Mouse (Mus musculus) lung, embryonic 16.5 days (tissue): ENCODE measurements around the gene Tmem263. TPM values are rescaled to one million over a fixed set of nuclear protein-coding genes. Genes with fewer than 3 reads are reported as not detected.

ENCODE experiments used
- ATAC-seq: fragments of 200-750 bp; cut with Nextera tagmentation; 2 replicates; pipeline ENCODE4 v1.8.0; 2017; ENCODE audit warnings: low read depth, mild to moderate bottlenecking, moderate library complexity
- H3K27ac ChIP-seq: fragments of 300-500 bp; sonication (generic); 2 replicates; pipeline ENCODE4 v1.5.1; 2014; ENCODE audit warnings: mild to moderate bottlenecking, control low read depth, low read length
- H3K27me3 ChIP-seq: fragments of 300-500 bp; sonication (generic); 2 replicates; pipeline ENCODE4 v1.6.1; 2014; ENCODE audit warnings: low read depth, low read length, mixed read lengths; ENCODE audit not compliant: control insufficient read depth, insufficient read depth
- H3K36me3 ChIP-seq: fragments of 300-500 bp; sonication (generic); 2 replicates; pipeline ENCODE4 v1.6.1; 2014; ENCODE audit warnings: low read length; ENCODE audit not compliant: control insufficient read depth, insufficient read depth
- H3K4me1 ChIP-seq: fragments of 300-500 bp; sonication (generic); replicated peaks from 2 replicates; pipeline ENCODE4 v1.6.1; 2014; ENCODE audit warnings: low read length, mixed read lengths; ENCODE audit not compliant: control insufficient read depth, insufficient read depth
- H3K4me2 ChIP-seq: fragments of 300-500 bp; sonication (generic); 2 replicates; pipeline ENCODE4 v1.6.1; 2014; ENCODE audit warnings: low read depth, low read length, control low read depth
- H3K4me3 ChIP-seq: fragments of 300-500 bp; sonication (generic); 2 replicates; pipeline ENCODE4 v1.5.1; 2014; ENCODE audit warnings: mild to moderate bottlenecking, low read length, control low read depth
- H3K9ac ChIP-seq: fragments of 300-500 bp; sonication (generic); 2 replicates; pipeline ENCODE4 v1.6.1; 2014; ENCODE audit warnings: low read length, control low read depth
- H3K9me3 ChIP-seq: fragments of 300-500 bp; sonication (generic); 2 replicates; pipeline ENCODE4 v1.6.1; 2016; ENCODE audit warnings: low read length; ENCODE audit not compliant: control insufficient read depth
- WGBS: fragments of 180-500 bp; shearing (Covaris S2); extraction: QIAGEN DNeasy Blood & Tissue Kit; methylation state at CpG from one replicate; pipeline ENCODE4 v1.1.7; 2014; 5-methylcytosine and 5-hydroxymethylcytosine counted together
- polyA plus RNA-seq: library from polyadenylated mRNA; unstranded; fragments of >200 nt; fragmentation: Nextera tagmentation; extraction: Ambion mirVana; gene quantifications from 2 replicates; pipeline ENCODE4 v1.2.1, GENCODE M21; 2015

Gene Tmem263
- polyA plus RNA-seq, result 71.1 and 74.5 TPM in 2 replicates

DNA sequence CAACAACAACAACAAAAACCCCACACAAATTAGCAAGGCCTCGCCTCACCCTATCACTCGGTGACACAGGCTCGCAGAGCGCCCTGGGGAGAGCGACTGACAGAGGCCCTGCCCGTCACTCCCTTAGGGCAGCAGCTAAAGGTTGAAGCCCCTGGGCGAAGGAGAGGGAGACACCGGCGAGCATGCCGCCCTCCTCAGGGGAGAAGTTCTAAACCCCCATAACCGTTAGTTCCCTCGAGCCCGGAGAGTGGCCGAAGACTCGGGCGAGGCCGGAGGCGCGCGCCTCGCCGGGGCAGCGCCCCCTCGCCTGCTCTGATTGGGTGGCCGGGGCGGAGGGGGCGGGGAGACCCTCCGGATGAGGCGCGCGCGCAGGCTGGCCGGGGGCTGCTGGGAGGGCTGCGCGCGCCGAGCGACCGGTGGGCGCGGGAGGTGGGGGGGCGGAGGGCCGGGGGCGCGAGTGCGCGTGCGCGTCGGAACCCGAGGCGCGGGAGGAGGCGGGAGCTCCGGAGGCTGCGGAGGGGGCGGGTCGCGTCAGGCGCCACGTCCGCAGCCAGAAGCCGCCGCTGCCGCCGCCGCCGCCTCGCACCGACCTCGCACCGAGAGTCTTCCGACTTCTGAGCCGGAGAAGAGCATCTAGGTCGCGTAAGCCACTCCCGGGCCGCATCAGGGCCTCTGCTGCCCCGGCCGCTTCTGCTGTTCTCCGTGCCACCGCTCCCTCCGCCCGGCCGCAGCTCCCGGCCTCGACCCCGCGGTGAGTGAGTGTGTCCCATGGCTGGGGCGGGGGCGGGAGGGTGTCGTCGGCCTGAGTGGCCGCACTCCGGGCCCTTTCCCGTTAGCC lies at the start of gene Tmem263, which contains the start of gene Fhl4:
Gene Tmem263 (plus strand): TSS at position 381 of the 838 bp plus-strand sequence.
Gene Fhl4 (minus strand): TSS at position 249 of the 838 bp plus-strand sequence.
- peak within 1 kb of the TSS; percentile 96 for H3K9ac ChIP-seq
- no peaks in the 10 kb centered on the region for H3K9me3 ChIP-seq
- under 1% methylated on average over 49 of the region's 96 CpGs for WGBS
- peak within 1 kb of the TSS; percentile 99 for H3K4me3 ChIP-seq
- ATAC-seq, result peak; percentile 98
- H3K27ac ChIP-seq, result peak within 1 kb of the TSS; percentile 90
- H3K36me3 ChIP-seq, result no peaks in the 10 kb centered on the region
- peak within 1 kb of the TSS; percentile 82 for H3K4me2 ChIP-seq
- H3K4me1 ChIP-seq, result peaks cover 10% of the 10 kb centered on the region
- H3K27me3 ChIP-seq, result no peaks in the 10 kb centered on the region

DNA sequence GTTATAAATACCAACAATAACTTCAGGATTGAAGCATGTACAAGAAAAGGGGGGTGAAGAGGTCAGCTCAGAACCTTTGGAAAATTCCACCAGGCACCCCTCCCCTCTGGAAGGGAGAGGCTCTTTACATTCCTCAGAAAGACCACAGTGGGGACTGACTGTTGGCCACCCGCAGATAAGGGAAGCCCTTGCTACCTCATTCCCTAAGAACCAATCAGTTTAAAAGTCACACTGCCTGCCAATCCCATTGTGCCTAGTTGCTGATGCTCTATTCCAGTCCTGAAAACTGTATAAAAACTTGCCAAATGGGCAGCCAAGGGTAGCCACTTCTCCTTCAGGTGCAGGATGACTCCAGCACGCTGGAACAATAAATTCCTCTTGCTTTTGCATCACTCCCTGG lies 47.6 kb upstream of the Tmem263 start:
- H3K4me1 ChIP-seq, result no peaks in the 10 kb centered on the region
- no peaks in the 10 kb centered on the region for H3K27me3 ChIP-seq
- no peak for ATAC-seq
- no peaks in the 10 kb centered on the region for H3K9me3 ChIP-seq
- no peak overlapping the region for H3K9ac ChIP-seq
- H3K4me2 ChIP-seq, result no peak overlapping the region
- no peaks in the 10 kb centered on the region for H3K36me3 ChIP-seq
- no peak overlapping the region for H3K27ac ChIP-seq
- no peak overlapping the region for H3K4me3 ChIP-seq
- 61% methylated on average over 2 of the region's 2 CpGs for WGBS

DNA sequence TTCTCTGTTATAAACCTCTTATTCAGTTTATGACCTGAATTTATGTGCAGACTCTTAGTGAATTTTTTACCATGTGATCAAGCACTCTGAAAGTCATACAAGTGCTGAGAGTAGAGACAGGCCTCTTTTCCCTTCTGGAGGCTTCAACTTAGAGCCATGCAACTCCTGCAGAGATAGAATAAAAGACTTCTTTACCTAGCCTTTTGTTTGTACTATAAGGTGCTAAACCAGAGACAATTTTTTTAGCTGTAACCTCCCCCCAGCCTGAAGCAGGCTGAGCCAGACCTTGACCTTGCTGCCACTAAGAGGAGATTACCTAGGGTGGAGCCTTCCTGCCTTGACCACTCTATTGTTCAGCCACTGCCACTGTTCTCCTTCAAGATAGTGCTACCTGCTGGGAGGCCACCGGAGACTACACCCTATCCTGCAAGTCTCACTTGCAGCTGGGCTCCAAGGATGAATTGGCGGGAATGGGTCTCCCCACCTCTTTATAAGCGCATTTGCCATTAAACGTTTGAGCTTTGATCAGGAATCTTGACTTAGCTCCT lies 30.7 kb upstream of the Tmem263 start:
- Histone ChIP-seq H3K4me3 (no peak overlapping the region), H3K36me3 (no peaks in the 10 kb centered on the region)
- no peak for ATAC-seq

DNA sequence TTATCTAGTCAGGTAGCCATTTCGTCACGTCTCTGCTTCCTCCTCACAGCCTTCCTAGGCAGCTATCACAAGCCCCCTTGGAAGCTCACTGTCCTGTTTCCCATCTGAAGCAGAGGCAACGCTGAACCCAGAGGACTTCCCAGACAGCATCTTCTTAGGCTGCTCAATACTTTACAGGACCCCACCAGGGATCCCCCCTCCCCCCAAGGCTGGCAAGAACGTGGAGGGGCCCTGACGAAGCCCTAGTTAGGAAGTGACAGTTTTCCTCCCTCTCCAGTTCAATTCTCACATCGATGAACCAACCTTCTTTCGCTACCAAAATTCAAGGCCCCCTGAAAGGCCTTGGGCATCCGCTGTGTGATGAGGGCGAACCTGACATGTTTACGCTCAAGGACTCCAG lies 586 bp upstream of the Tmem263 start:
- 2% methylated on average over 10 of the region's 10 CpGs for WGBS

More for the DNA sequence above, 30.7 kb upstream of the Tmem263 start:
- no peak overlapping the region for H3K4me2 ChIP-seq
- no peak overlapping the region for H3K9ac ChIP-seq
- no peak overlapping the region for H3K27ac ChIP-seq
- no peaks in the 10 kb centered on the region for H3K4me1 ChIP-seq
- WGBS, result 66% methylated on average over 4 of the region's 4 CpGs
- H3K27me3 ChIP-seq, result no peaks in the 10 kb centered on the region
- H3K9me3 ChIP-seq, result no peaks in the 10 kb centered on the region

DNA sequence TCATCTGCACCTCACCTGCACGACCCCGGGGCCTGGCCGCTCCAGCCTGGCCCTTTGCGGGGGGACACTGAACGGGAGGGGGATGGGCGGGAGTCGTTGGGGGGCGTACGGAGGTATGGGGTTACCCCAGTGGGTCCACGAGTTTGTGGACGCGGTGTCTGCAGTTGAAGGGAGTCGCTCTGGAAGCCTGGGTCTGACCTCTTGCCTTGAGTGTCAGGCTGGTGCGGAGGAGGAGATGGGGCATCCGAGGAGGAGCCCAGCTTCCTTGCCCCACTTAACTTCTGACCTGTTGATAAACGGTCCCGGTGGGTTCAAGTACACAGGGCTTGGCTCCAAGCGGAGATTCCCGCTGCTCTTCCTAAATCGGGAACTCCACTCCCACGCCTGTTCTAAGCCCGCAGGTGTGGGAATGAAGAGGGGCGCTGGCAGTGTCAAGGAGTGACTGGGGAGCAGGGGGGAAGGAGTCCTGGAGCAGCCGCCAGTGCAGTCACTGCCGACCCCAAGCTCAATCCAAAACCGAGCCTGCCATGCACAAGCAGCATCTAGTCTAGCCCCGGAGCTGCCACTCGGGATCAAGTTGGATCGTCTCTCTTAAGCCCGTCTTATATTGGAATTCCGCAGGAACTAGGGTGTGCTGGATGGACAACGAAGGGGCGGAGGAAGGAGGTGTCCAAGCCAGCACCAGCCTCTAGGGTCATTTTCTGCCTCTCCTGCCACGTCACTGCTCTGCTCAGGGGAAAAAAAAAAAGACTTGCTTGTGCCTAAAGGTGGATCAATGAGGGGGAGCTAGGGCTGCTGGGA lies 858 bp downstream of the Tmem263 start:
- peak overlapping the region; percentile 82 for H3K4me2 ChIP-seq
- H3K9ac ChIP-seq, result peak overlapping the region; percentile 96
- no peaks in the 10 kb centered on the region for H3K27me3 ChIP-seq
- H3K9me3 ChIP-seq, result no peaks in the 10 kb centered on the region
- peaks cover 10% of the 10 kb centered on the region for H3K4me1 ChIP-seq
- under 1% methylated on average over 34 of the region's 34 CpGs for WGBS
- H3K36me3 ChIP-seq, result no peaks in the 10 kb centered on the region
- H3K27ac ChIP-seq, result peak overlapping the region; percentile 90
- peak; percentile 28 for ATAC-seq
- H3K4me3 ChIP-seq, result peak overlapping the region; percentile 99

More for the DNA sequence above, 586 bp upstream of the Tmem263 start:
- Histone ChIP-seq H3K9ac (peak overlapping the region; percentile 96), H3K27ac (peak overlapping the region; percentile 89), H3K4me1 (peaks cover 10% of the 10 kb centered on the region), H3K36me3 (no peaks in the 10 kb centered on the region), H3K4me3 (peak overlapping the region; percentile 99), H3K4me2 (peak overlapping the region; percentile 82), H3K9me3 (no peaks in the 10 kb centered on the region), H3K27me3 (no peaks in the 10 kb centered on the region)
- peak; percentile 5; the same call in 1 of the 2 replicates for ATAC-seq

DNA sequence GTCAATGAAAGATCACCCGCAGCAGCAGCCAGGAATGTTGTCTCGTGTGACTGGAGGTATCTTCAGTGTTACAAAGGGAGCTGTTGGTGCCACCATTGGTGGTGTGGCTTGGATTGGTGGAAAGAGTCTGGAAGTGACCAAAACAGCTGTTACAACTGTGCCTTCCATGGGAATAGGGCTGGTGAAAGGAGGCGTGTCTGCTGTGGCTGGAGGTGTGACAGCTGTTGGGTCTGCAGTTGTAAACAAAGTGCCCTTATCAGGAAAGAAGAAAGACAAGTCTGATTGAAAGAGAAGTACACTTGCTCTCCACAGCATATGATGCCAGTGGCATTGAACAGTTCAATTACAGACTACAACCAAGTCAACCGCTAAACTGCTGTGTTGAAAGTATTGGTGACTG lies 12.0 kb downstream of the Tmem263 start:
- H3K27ac ChIP-seq, result no peak overlapping the region
- peaks cover 22% of the 10 kb centered on the region for H3K36me3 ChIP-seq
- no peaks in the 10 kb centered on the region for H3K27me3 ChIP-seq
- H3K9ac ChIP-seq, result no peak overlapping the region
- WGBS, result 66% methylated on average over 4 of the region's 4 CpGs
- 0 out of 2 replicates have a peak, but pooled peaks cover 3% of the 10 kb centered on the region for H3K4me1 ChIP-seq
- no peak overlapping the region for H3K4me3 ChIP-seq
- ATAC-seq, result no peak
- H3K9me3 ChIP-seq, result no peaks in the 10 kb centered on the region
- no peak overlapping the region for H3K4me2 ChIP-seq

DNA sequence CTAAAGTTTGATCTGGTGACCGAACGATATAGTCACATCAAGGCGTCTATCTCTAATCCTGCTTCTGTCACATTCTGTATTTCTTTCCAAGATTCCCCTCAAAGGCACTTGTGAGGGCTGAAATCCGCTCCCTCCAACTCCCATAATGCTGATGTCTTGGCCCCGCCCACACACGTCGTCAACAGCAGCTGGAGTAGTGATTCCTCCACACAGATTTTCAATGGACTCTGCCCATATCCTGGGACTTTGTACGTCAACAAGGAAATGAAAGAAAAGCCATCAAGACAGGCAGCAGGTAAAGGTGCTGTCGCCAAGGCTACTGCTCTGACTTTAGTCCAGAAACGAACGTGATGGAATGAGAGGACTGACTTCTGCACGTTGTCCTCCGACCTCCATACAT lies 22.8 kb downstream of the Tmem263 start:
- Histone ChIP-seq H3K4me1 (peaks cover 12% of the 10 kb centered on the region), H3K4me2 (no peak overlapping the region), H3K9ac (no peak overlapping the region), H3K9me3 (no peaks in the 10 kb centered on the region), H3K4me3 (no peak overlapping the region), H3K27me3 (no peaks in the 10 kb centered on the region), H3K27ac (no peak overlapping the region), H3K36me3 (peaks cover 19% of the 10 kb centered on the region; the same call in 1 of the 2 replicates)
- no peak for ATAC-seq
- 82% methylated on average over 13 of the region's 13 CpGs for WGBS

DNA sequence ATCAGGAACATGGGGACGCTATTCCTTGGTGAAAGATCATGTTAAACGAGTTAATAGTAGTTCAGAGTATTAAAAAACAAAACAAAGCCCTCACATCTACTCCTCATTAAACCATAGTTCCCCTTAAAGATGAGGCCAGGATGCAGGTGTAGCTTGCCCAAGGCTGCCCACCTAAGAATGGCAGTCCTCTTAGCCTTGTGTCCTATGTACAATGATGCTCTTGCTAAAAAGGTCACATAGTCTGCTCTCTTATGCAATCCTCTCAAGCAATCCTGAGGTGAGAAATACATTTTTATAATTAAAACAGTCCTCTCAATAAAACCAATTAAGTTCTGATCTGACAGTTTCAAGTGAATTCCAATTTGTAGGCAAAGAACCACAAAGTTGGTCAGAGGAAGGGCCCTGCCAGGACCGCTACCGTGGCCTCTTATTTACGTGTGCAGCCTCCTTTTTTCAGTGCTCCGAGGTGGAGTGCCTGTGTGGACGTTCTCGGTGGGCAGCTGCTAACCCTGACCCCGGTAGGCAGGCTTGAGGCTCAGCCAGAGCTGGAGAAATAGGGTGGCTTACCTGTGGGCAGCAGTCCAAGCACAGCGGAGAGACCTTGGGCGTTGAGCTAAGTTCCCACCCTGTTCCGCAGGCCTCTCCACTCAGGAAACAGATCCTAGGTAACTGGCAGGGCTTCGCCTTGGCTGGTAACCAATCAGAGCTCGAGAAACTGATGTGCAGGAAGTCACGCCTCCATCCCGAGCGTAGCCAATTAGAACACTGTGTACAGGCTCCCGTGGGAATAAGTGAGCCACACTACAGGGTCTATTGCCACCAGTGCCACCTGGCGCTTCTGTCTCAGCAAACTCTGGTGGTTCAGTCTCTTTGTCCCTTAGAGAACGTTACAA lies 25.2 kb downstream of the Tmem263 start, which contains the start of gene Mterf2:
Gene Mterf2 (minus strand): TSS at position 633 of the 893 bp plus-strand sequence.
- ATAC-seq, result peak; percentile 100
- Histone ChIP-seq H3K4me2 (peak within 1 kb of the TSS; percentile 53), H3K4me1 (peaks cover 12% of the 10 kb centered on the region), H3K27me3 (no peaks in the 10 kb centered on the region), H3K9me3 (no peaks in the 10 kb centered on the region), H3K27ac (peak within 1 kb of the TSS; percentile 24; the same call in 1 of the 2 replicates), H3K9ac (peak within 1 kb of the TSS; percentile 75), H3K4me3 (peak within 1 kb of the TSS; percentile 67), H3K36me3 (peaks cover 8% of the 10 kb centered on the region)
- 7% methylated on average over 20 of the region's 20 CpGs for WGBS
